Mouse (Mus musculus): ENCODE measurements around the gene Prr7. TPM values are rescaled to one million over a fixed set of nuclear protein-coding genes. Genes with fewer than 3 reads are reported as not detected.
"Not testable (repeated sequence)": the region's sequence is repeated elsewhere in the genome, so short reads cannot be mapped to it uniquely, and the experiment has no call there.

The Prr7 gene
- polyA plus RNA-seq, 1 experiment from 2014 or later, result 1.6 TPM

DNA sequence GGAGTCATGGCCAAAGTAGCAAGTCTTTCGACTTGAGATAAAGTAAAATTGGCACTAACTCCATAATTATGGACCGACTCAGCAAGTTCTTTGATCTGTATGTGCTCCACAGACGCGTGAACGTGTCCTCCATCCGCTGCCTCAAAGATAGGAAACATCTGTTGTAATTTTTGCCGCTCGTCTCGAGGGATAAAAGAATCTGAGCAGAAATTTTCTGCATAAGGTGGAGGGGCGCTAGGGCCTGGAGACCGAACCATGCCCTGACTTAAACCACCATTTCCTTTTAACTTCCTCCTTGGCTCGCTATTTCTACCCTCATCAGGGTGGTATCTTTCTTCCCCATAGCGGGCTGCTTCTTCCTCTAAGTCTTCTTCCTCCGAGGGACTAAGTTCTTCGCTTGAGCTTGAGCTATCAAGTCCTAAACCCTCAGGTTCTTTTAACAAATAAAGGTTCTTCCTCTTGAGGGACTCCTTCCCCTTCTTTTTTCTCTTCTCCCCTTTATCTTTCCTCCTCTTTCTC, 26.9 kb upstream of the Prr7 start:
- H3K4me3 ChIP-seq; H3K27me3 ChIP-seq; ATAC-seq; H3K4me2 ChIP-seq; H3K9me3 ChIP-seq (replicated peaks); H3K27ac ChIP-seq; H3K9ac ChIP-seq; H3K36me3 ChIP-seq (ENCODE audit: poor library complexity, severe bottlenecking); H3K4me1 ChIP-seq: not testable (repeated sequence)
- 89% methylated on average over 15 of the region's 15 CpGs for WGBS

GRCm38 (mm10) chr13:55443799-55444285, 20.2 kb upstream of the Prr7 start:
- 44% methylated on average over 9 of the region's 9 CpGs for WGBS
- Histone ChIP-seq H3K36me3 (ENCODE audit: poor library complexity, severe bottlenecking) (peaks cover under 1% of the 10 kb centered on the region; the same call in 1 of the 2 replicates), H3K4me2 (peak overlapping the region; percentile 70), H3K27me3 (no peaks in the 10 kb centered on the region), H3K9ac (peak overlapping the region; percentile 71), H3K4me1 (peaks cover 38% of the 10 kb centered on the region), H3K4me3 (peak overlapping the region; percentile 87), H3K27ac (peak overlapping the region; percentile 95), H3K9me3 (replicated peaks) (no peaks in the 10 kb centered on the region)
- ATAC-seq, result no peak

DNA sequence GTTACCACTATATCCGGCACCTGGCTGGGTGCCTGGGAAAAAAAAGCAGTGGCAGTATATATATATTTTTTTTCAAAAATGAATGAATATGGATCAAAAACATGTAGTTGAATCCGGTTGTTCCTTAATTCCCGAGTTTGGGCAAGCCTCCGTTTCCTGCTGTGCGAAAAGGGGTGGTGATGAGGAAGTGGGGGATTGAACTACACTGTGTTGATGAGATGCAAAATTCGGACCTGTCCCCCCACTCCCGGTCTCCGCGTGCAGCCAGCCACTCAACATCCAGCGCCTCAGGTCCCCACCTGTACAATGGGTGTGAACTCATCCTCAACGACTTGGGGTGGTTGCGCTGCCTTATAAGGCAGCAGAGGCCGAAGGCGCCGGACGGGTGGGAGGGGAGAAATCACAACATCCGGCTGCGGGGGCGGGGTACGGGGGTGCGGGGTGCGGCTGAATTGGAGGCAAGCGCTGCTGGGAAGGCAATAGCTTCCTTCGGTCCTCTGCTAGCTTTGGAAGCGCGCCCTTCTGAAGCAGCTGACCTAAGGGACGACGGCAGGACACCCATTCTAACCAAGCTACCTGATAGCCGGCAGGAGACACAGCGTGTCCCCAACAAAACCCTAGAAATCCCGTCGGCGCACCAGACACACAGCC, 19.7 kb upstream of the Prr7 start:
- Histone ChIP-seq H3K36me3 (ENCODE audit: poor library complexity, severe bottlenecking) (peaks cover 6% of the 10 kb centered on the region), H3K4me2 (peak overlapping the region; percentile 70), H3K4me1 (peaks cover 38% of the 10 kb centered on the region), H3K4me3 (peak overlapping the region; percentile 87), H3K9me3 (replicated peaks) (no peaks in the 10 kb centered on the region), H3K9ac (peak overlapping the region; percentile 71), H3K27me3 (no peaks in the 10 kb centered on the region), H3K27ac (peak overlapping the region; percentile 95)
- peak; percentile 73 for ATAC-seq
- 1% methylated on average over 33 of the region's 33 CpGs for WGBS

GRCm38 (mm10) chr13:55444937-55445315, 19.1 kb upstream of the Prr7 start, which contains the start of gene Grk6:
TSS of gene Grk6 (plus strand) at chr13:55445072.
- H3K4me3 ChIP-seq, result peak within 1 kb of the TSS; percentile 87
- H3K4me1 ChIP-seq, result peaks cover 38% of the 10 kb centered on the region
- no peaks in the 10 kb centered on the region for H3K27me3 ChIP-seq
- peak within 1 kb of the TSS; percentile 90 for H3K4me2 ChIP-seq
- H3K36me3 ChIP-seq (ENCODE audit: poor library complexity, severe bottlenecking), result peaks cover 11% of the 10 kb centered on the region
- peak within 1 kb of the TSS; percentile 96 for H3K9ac ChIP-seq
- ATAC-seq, result peak; percentile 96
- no peaks in the 10 kb centered on the region for H3K9me3 ChIP-seq (replicated peaks)
- peak within 1 kb of the TSS; percentile 95 for H3K27ac ChIP-seq
- under 1% methylated on average over 35 of the region's 35 CpGs for WGBS

DNA sequence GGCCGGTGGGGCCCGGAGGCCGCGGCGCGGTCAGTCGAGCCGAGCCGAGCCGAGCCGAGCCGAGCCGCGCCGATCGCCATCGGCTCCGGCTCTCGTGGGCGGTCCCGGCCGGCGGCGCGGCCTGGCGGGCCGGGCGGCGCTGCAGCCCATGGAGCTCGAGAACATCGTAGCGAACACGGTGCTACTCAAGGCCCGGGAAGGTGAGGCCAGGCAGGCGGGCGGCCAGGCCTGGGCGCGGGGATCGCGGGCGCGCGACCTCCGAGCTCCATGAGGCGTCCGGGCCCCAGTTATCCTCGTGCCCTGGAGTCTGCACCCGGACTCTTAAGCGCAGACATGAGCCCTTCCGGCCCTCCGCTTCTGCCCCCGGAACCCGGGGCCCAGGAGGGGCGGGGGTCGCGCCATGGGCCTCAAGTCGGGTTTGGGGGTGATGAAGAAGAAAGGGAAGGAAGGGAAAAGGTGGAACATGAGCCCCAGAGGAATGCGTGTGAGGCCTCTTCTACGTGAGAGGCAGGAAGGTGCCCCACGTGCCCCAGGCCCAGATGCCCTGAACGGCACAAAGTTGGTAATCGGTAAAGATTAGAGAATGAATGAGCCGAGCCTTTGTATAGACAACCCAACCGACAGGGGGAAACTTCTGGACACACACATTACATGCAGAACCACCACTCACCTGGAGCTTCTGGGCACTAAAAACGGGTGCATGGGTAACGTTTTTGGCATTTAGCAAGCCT, 18.5 kb upstream of the Prr7 start:
- H3K4me1 ChIP-seq, result peaks cover 38% of the 10 kb centered on the region
- no peaks in the 10 kb centered on the region for H3K9me3 ChIP-seq (replicated peaks)
- no peak for ATAC-seq
- peak overlapping the region; percentile 96 for H3K9ac ChIP-seq
- H3K36me3 ChIP-seq (ENCODE audit: poor library complexity, severe bottlenecking), result peaks cover 17% of the 10 kb centered on the region
- under 1% methylated on average over 65 of the region's 66 CpGs for WGBS
- H3K4me3 ChIP-seq, result peak overlapping the region; percentile 87
- peak overlapping the region; percentile 90 for H3K4me2 ChIP-seq
- H3K27ac ChIP-seq, result peak overlapping the region; percentile 95
- no peaks in the 10 kb centered on the region for H3K27me3 ChIP-seq

GRCm38 (mm10) chr13:55446483-55447105, 17.5 kb upstream of the Prr7 start:
- WGBS, result 84% methylated on average over 6 of the region's 6 CpGs
- ATAC-seq, result no peak
- Histone ChIP-seq H3K9ac (peak overlapping the region; percentile 96), H3K4me1 (peaks cover 38% of the 10 kb centered on the region), H3K9me3 (replicated peaks) (no peaks in the 10 kb centered on the region), H3K27ac (0 out of 2 replicates have a peak overlapping the region, but pooled peaks have one; percentile 95), H3K36me3 (ENCODE audit: poor library complexity, severe bottlenecking) (peaks cover 28% of the 10 kb centered on the region), H3K4me3 (peak overlapping the region; percentile 87), H3K27me3 (no peaks in the 10 kb centered on the region), H3K4me2 (peak overlapping the region; percentile 90)

- no peaks in the 10 kb centered on the region for H3K9me3 ChIP-seq (replicated peaks)
- no peaks in the 10 kb centered on the region for H3K27me3 ChIP-seq
- ATAC-seq, result no peak
- H3K4me3 ChIP-seq, result no peak overlapping the region
- peak overlapping the region; percentile 30; the same call in 1 of the 2 replicates for H3K9ac ChIP-seq
- H3K36me3 ChIP-seq (ENCODE audit: poor library complexity, severe bottlenecking), result peaks cover 37% of the 10 kb centered on the region
- WGBS, result 53% methylated on average over 3 of the region's 3 CpGs
- peak overlapping the region; percentile 90; the same call in 1 of the 2 replicates for H3K4me2 ChIP-seq
- H3K4me1 ChIP-seq, result peaks cover 38% of the 10 kb centered on the region
- no peak overlapping the region for H3K27ac ChIP-seq
Measured at GRCm38 (mm10) chr13:55447543-55447943, 16.5 kb upstream of the Prr7 start.

DNA sequence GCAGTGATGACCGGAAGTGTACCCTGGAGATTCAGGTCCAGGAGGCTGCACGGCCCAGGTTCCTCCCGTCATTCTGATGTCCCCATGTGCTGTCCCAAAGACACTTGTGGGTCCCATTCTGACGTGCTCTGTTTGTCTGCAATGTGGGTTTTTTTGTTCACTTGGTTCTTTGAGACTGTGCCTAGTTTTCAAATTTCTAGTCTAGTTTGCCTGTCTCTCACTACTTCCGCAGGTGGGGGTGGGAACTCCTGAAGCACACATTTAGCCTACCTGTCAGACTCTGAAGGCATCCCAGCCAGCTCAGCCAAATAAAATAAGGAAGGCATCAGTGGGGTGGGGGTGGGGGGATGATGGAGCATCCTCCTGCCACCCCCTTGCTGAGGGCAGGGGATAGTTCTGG, 15.9 kb upstream of the Prr7 start:
- Histone ChIP-seq H3K36me3 (ENCODE audit: poor library complexity, severe bottlenecking) (peaks cover 43% of the 10 kb centered on the region), H3K9me3 (replicated peaks) (no peaks in the 10 kb centered on the region), H3K4me1 (peaks cover 38% of the 10 kb centered on the region), H3K4me3 (no peak overlapping the region), H3K4me2 (no peak overlapping the region), H3K27ac (no peak overlapping the region), H3K27me3 (no peaks in the 10 kb centered on the region), H3K9ac (0 out of 2 replicates have a peak overlapping the region, but pooled peaks have one; percentile 30)
- no peak for ATAC-seq
- WGBS, result 90% methylated on average over 5 of the region's 5 CpGs

- no peak for ATAC-seq
- Histone ChIP-seq H3K27me3 (no peaks in the 10 kb centered on the region), H3K9ac (no peak overlapping the region), H3K4me3 (no peak overlapping the region), H3K27ac (no peak overlapping the region), H3K4me1 (peaks cover 30% of the 10 kb centered on the region), H3K4me2 (no peak overlapping the region), H3K36me3 (ENCODE audit: poor library complexity, severe bottlenecking) (peaks cover 54% of the 10 kb centered on the region), H3K9me3 (replicated peaks) (no peaks in the 10 kb centered on the region)
- 93% methylated on average over 9 of the region's 9 CpGs for WGBS
Measured at GRCm38 (mm10) chr13:55449205-55449604, 14.9 kb upstream of the Prr7 start.

GRCm38 (mm10) chr13:55449679-55450441, 14.2 kb upstream of the Prr7 start:
- no peak for ATAC-seq

DNA sequence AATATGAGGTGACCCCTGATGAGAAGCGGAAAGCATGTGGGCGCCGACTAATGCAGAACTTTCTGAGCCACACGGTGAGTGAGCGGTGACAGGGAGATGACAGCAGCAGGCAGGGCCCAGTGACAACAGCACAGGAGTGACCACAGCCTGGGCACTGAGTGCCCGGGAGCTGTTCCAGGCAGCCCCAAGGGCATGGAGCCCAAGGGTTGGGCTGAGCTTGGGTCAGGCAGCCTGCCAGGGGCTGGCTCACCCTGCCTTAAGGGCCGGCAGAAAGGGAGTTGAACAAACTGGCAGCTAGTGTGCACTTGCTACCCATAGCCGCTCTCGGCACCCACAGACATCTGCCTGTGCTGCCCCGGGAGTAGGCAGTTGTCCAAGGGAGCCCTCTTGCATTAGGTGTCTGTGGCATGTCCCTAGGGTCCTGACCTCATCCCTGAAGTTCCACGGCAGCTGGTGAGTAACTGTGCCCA, 13.5 kb upstream of the Prr7 start:
- ATAC-seq, result no peak
- Histone ChIP-seq H3K27ac (no peak overlapping the region), H3K27me3 (no peaks in the 10 kb centered on the region), H3K4me3 (no peak overlapping the region), H3K9ac (no peak overlapping the region), H3K9me3 (replicated peaks) (no peaks in the 10 kb centered on the region), H3K4me1 (peaks cover 29% of the 10 kb centered on the region), H3K36me3 (ENCODE audit: poor library complexity, severe bottlenecking) (peaks cover 67% of the 10 kb centered on the region), H3K4me2 (no peak overlapping the region)
- WGBS, result 92% methylated on average over 11 of the region's 11 CpGs

More at GRCm38 (mm10) chr13:55449679-55450441, 14.2 kb upstream of the Prr7 start:
- Histone ChIP-seq H3K27ac (no peak overlapping the region), H3K4me3 (no peak overlapping the region), H3K4me2 (no peak overlapping the region), H3K36me3 (ENCODE audit: poor library complexity, severe bottlenecking) (peaks cover 60% of the 10 kb centered on the region), H3K4me1 (peaks cover 29% of the 10 kb centered on the region), H3K27me3 (no peaks in the 10 kb centered on the region), H3K9me3 (replicated peaks) (no peaks in the 10 kb centered on the region), H3K9ac (no peak overlapping the region)
- WGBS, result 92% methylated on average over 17 of the region's 17 CpGs

Data from forebrain, embryonic 13.5 days (tissue).